Mouse (Mus musculus) urinary bladder, postnatal 4 days (tissue): ENCODE measurements around the gene Rfng.
"Not testable (repeated sequence)": the region's sequence is repeated elsewhere in the genome, so short reads cannot be mapped to it uniquely, and the experiment has no call there.

Source experiments
- DNase-seq, 2 experiments: peaks; one replicate each; pipeline ENCODE4 v3.0.0; 2021 to 2022; ENCODE audit warnings: low spot score in 2 of 2

Rfng gene

DNA sequence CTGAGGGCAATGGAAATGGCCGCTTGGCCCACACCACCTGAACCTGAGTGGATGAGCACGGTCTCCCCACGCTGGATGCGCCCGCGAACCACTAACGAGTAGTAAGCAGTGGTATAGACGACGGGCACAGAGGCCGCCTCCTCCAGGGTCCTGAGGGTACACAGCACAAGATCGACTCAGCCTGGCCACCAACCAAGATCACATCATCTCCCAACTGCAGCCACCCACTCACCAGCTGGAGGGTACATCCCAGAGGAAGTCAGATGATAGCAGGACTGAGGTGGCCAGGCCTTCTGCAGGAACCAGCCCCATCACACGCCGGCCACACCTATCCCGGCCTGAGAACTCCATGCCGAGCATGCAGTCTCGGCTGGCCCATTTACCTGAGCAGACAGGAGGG is 28.1 kb upstream of the Rfng start:
- DNase-seq = no peak

DNA sequence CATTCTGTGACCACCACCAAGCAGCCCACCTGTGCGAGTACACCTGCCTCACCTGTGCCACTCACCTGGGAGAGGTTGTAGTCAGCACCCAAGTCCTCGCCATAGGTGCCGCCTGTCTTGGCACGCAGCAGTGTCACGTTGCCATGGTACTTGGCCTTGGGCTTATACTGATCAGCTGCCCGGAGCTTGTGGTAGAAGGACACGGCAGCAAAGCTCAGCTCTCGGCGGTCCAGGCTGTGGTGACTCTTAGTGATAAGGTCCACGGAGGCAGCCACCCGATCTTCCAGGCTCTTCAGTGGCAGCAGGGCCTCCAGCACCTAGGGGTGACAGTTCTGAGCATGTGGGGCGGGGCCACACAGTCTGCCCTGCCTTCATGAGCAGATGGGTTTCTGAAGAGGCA is 24.0 kb upstream of the Rfng start:
- no peak for DNase-seq

DNA sequence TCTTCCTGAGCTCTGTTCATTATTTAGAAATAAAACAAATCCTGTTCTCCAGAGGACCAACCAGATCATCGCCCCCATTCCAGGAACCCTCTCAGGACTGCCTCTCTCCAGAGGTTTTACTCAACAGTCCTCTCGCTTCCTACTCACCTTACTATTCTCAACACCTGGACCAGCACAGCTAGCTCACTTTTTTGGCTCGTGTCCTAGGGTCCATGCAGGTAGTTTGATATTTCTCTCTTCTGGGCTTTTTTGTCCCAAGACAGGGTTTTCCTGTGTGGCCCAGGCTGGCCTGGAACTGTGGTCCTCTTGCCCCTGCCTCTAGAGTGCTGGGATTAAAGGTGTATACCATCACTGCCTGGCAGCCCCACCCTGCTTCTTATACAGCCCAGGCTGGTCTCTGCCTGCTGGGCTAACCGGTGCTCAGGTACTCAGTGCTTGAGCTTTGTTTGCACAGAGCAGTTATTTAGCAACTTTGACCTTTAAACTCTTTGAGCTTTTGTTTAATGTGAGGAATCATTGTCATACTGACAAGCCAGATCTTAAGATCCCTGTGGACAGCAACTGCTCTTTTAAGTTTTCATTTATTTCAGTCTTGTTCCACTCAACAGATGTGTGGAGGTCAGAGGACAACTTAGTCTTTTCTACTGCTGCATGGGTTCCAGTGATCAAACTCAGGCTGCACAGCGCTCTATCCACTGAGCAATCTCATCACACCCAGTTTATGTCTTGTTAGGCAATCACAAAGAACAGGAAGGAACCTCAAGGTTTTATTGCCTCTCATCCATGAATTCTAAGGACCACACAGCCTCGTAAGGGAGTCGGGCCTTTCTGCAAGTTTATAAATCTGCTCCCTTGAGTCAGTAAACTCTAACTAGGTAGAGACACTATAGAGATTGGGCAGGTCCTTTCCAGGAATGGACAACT is 21.6 kb upstream of the Rfng start:
- DNase-seq = no peak

DNA sequence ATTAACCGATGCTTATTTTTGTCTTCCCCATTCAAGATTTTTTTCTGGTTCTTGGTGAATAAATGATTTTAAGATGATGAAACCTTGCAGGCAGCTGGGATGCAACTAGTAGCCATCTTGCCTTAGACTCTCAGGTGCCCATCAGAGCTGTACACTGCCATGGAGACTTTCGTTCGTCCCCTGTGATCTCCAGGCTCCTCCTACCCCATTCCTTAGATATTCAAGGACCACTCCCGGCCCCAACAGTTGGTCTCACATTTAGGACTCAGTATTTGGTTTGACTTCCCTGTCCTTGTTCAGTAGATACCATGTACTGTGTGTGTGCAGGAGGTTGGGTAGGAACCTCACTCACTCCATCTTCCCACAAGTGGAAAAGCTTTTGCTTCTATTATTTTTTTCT is 20.8 kb upstream of the Rfng start:
- DNase-seq = no peak

DNA sequence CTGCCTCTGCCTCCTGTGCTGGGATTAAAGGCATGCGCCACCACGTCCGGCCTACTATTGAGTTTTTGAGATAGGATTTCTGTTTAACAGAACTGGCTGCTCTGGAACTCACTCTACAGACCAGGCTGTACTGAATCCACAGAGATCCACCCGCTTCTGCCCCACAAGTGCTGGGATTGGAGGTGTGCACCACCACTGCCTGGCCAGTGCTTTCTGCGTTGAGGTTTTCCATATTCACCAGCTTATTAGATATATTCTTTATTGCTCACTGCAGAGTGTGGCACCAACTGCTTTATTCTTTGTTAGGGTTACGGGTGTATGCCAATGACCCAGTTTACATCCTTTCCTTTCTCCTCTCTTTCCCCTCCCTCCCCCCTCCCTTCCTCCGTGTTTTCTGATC is 20.3 kb upstream of the Rfng start:
- DNase-seq = no peak

DNA sequence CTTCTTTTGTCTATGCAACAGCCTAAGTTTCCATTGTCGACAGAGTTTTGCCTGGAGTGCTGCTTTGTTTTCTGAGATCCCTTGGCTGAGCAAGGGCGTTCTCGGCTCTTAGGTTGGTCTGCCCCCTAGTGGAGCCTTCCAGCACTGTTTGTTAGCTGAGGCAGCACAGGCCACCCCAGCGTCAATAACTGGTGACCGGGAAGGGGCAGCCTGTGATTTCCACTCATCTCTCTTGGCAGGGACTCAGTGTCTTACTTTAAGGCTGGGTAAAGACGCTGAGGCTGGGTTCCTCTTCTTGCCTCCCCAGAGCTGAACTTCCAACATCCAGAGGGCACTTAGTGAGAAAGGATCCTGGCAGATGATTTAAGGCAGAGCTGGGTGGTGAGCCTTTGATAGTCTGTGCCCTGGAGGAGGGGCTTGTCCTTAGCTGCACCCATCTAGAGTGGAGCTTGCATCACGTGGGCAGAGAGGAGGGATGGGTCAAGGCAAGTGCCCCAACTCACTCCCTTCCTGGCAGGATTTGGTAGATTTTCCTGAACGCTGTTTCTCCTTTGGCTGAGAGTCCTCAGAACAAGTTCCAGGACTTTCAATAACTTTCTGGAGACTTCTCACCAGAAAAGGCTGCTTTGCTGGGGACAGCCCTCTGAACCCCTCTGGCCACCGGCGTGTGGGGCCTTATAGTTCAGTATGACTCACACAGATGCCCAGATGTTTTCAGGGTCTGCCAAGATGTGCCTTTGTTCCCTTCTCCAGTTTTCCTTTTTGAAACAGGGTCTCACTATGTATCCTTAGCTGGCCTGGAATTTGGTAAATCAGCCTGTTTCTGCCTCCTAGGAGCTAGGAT is 16.3 kb upstream of the Rfng start:
- peak; percentile 81 to 92 for DNase-seq

DNA sequence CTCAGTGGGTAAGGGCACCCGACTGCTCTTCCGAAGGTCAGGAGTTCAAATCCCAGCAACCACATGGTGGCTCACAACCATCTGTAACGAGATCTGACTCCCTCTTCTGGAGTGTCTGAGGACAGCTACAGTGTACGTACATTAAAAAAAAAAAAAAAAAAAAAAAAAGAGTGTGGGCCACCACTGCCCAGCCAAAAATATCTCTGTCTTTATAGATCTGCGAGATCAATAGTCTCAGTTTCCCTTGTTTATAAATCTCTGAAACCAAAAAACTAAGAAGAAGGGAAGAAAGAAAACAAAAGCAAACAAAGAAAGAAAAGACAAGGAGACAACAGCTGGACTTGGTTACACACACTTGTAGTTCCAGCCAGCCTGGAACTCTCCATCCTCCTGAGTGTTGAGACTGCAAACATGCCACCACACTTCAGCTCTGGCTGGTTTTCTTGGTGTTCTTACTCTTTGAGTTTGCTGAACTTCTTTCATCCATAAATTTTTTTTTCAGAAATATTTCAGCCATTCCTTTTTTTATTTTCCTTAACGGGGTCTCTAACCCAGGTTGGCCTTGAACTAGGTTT is 15.4 kb upstream of the Rfng start:
- no peak for DNase-seq

DNA sequence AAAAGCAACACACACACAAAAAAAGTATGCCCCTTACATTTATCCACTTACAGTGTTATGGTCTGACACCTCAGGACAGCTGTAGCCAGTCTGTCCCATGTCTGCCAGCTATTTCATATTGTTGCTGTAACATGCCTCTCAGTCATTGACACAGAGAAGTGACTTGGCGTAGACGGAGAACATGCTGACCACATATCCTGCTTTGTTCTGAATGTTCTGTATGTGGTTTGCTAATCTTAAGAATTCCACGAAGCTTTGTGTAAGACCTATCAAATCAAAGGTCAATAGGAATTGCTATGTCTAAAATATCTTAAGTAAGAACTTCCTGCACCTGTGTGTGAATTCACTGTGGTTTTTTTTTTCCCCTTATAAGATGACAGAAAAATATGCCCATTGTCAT is 14.2 kb upstream of the Rfng start:
- no peak for DNase-seq

DNA sequence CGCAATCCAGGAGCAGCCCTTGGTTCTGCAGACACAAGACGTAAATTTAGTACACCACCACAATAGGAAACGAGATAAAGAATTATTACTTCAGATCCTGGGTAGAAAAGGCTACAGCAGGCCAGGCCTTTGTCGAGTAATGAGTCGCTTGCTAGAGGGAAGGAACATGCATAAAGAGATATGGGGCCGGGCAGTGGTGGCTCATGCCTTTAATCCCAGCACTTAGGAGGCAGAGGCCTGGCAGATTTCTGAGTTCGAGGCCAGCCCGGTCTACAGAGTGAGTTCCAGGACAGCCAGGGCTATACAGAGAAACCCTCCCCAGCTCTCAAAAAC is 12.6 kb upstream of the Rfng start:
- no peak for DNase-seq

DNA sequence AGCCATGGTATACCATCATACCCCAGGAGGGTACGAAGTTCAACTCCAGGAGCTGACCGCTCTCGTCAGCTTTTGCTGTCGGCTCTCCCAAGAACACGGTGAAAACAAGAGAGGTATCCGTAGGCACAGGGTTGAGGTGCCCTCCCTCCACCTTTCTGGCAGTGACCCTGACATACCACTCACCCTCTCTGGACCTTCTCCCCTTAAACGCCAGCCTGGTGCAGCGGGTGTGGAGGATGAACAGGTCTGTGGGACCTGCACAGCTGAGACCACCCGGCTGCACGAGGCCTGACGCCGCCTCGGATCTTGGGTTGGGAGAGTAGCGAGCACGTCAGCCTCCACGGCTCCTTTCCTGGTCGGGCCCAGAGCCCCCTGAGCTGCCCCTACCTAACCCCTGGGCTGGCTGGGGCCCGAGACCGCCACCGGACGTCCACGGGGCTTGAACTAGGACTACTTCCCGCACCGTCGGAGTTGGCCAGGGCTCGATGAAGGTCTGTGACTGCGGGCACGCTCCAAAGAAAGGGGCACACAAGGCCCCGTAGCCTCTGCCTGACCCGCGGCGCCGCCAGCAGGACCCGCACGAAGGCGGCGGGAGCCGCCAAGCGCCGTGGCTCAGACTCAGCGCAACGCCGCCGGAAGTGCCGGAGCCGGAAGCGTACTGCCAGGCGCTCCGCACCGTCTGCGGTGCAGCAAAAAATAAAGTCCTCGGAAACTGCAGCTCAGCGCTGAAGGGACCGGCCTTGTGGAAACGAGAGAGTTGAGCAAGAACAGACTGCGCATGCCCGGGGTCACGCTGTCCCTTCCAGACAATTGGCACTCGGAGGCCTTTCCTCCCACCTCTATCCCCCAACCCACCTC is 12.0 kb upstream of the Rfng start, which contains the start of gene Dus1l:
Gene Dus1l (minus strand): TSS at position 648 of the 858 bp plus-strand sequence.
- peak; percentile 96 to 97 for DNase-seq

DNA sequence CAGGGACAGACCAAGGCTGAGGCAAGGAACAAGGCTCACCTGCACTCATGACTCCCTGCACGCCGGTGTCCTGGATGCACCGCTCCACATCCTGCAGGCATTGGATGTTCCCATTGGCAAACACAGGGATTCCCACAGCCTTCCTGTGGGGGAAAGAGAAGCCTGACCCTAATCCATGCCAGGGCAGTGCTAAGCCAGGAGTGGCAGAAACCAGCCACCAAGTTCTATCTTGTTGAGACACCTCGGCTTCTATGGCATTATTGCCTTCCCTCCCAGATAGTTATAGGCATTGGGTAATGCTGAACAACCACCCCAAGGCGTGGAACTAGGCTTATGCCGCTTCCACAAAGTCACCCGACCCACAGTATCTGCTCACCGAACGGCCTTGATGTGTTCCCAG is 8.6 kb upstream of the Rfng start:
- no peak for DNase-seq

DNA sequence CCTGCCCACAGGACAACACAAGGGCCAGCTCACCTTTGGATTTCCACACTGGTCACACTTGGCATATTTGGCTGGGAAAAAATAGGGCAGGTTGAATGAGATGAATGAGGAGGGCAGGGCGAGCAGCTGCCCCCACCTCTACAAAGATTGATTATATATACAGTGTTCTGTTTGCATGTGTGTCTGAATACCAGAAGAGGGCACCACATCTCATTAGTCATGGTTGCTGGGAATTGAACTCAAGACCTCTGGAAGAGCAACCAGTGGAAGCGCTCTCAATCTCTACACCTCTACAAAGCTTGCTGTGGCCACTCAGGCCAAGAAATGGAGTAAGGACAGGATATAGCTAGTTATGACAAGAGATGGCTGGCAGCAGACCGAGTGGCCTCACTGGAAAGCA is 5.8 kb upstream of the Rfng start:
- no peak for DNase-seq

DNA sequence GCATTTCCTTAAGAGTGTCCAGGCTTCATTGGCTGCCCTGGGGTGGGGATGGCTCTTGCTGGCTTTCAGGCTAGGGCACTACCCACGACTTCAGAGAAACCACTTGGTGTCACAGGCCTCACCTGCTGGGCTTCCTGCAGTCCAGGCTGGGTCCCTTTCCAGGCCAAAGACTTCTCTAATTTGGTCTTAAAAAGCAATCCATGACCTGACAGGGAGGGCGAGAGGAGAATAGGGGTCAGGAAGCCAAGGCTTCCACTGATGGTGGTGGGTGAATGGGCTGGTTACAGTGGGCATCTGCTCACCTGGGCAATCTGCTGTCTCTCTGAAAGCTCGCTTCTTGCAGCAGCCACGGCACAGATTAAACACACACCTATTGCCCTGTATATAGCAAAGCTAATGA is 5.3 kb upstream of the Rfng start:
- DNase-seq = no peak

DNA sequence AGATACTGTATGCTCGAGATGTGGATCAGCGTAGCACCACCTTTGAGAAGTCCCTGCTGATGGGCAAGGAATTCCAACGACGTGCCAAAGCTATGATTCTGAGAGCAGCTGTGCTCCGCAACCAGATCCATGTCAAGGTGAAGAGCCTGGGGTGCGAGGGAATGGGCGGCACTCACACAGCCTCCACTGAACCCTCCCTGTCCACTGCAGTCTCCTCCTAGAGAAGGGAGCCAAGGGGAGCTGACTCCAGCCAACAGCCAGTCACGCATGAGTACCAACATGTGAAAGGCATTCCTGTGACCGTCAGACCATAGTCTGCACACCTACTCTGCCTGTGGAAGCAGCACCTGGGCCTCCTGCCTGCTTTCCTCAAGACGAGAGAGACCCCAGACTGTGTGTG is 4.5 kb upstream of the Rfng start:
- not testable (repeated sequence) for DNase-seq

DNA sequence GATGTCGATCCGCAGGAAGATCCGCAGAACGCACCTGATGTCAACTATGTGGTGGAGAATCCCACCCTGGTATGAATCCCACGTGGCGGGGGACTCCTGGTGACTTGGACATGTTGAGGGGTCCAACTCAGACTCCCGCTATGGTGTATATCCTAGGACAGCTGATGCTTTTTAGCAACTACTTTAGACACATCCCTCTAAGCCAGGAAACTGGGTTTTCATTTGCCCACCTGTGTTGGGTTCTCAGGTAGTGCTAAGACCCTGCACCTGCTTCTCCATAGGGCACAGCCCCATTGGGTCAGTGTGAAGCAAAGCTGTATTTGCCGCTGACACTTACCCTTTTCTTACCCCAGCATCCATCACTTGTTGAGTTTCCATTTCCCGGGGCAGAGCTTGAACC is 1.1 kb upstream of the Rfng start:
- no peak for DNase-seq

DNA sequence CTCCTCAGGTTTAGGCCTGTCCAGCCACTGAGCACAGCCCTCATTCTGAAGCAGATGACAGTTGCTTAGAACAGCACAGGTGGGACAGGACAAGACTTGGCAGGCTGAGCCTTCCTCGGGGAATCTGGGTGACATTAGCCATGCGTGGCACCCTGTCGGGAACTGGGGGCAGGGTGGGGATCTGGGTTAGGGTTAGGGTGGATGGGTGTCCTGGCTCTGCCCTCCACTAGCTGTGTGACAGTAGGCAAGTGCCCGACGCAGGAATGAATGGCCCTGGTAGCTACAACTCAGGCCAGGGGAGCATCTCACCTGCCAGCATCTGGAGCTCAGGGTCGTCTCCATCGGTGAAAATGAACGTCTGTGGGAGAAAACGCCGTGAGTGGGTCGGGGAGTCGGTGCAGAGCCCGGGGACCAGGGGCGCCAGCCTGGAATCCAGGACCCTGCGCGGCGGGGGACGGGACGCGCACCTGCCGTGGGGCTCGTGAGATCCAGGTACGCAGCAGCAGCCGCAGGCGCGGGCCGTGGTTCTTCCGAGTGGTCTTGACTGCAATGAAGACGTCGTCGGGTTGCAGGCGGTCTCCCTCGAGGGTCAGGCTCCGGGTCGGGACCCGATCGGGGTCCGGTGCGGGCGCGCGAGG is 462 bp downstream of the Rfng start:
- DNase-seq = no peak

DNA sequence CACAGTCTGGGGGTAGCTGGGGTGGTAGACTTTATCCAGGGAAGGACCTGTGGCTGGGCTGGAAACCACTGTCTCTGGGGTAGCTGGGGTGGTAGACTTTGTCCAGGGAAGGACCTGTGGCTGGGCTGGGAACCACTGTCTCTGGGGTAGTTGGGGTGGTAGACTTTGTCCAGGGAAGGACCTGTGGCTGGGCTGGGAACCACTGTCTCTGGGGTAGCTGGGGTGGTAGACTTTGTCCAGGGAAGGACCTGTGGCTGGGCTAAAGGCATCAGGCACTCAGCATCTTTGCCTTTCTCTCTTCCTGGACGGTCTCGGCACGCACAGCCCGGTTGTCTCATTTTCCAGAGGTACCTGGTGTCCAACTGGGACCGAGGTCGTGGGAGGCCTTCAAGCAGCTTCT is 2.6 kb downstream of the Rfng start:
- DNase-seq = not testable (repeated sequence)

DNA sequence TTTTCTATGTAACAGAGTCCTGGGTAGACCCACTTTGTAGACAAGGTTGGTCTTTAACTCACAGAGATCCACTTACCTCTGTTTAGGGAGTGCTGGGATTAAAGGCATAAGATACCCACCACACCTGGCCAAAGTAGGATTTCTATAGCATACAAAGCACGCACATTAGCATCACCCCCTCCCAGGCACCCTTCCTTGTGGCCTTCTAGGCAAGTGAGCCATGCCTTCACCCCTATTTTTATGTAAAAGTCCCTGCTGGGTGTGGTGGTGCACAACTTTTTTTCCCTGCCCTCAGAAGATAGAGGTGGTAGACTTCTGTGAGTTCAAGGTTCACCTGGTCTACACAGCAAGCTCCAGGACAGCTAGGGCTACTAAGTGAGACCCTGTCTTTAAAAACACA is 4.1 kb downstream of the Rfng start:
- DNase-seq = no peak

DNA sequence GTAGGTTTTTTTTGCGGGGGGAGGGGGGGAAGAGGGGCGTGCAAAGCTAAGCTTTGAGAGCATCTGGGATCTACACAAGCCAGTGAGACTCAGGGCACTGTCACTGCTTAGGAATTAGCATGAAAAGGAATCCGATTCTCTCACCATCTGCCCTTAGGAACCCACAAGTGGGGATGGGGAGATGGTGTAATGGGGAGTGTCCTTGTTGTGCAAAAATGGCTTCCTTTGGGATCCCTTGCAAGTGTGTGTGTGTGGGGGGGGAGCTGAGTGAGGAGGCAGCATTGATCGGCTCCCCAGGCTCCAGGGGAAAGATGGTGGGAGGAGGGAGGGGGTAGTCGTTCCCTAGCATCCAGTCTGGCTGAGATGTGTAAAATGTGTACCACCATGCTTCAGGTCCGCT is 6.9 kb downstream of the Rfng start:
- no peak for DNase-seq

DNA sequence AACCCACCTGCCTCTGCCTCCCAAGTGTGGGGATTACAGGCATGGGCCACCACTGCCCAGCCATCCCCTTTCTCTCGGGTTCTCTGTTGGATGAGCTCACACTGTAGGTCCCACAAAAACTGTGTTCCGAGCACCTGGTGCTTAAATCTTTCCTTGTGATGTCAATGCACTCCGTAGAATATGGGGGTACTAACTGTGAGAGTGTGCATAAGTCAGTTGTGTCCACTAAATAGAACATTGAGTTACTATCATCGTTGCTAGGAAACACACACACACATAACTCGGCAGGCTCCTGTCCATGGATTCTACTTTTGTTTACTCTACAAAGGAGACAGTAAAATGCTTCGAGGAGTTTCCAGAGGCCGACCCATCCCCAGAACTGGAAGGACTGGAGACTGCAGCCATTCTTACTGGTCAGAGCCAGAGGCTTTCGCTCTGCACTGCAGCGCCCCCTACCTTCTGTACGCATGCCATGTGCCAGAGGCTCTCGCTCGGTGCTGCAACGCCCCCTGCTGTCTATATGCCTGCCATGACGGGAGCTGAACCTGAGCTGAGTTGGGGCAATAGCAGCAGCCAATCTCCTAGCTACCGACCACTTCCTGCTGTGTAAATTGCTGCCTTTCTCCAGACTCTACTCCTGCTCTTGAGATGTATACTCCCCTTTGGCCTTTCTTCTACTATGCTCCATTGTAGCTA is 8.1 kb downstream of the Rfng start:
- peak; percentile 88 to 96 for DNase-seq
